Mouse (Mus musculus) hindbrain, embryonic 11.5 days (tissue): ENCODE results near the gene Borcs7. TPM values are rescaled to one million over a fixed set of nuclear protein-coding genes. Genes with fewer than 3 reads are reported as not detected.

ENCODE experiments used
- polyA plus RNA-seq: library from polyadenylated mRNA; unstranded; fragments of >200 nt; fragmentation: Nextera tagmentation; extraction: Ambion mirVana; gene quantifications from 2 replicates; pipeline ENCODE4 v1.2.1, GENCODE M21; 2014

The Borcs7 gene
- polyA plus RNA-seq, 1 experiment from 2014 or later: 14.9 TPM

Other genes with a start within 250 kb of the Borcs7 start
- 28.4 and 30.6 TPM in 2 replicates for gene Trim8, start 188.2 kb upstream of the Borcs7 start, polyA plus RNA-seq
- gene Arl3, start 116.7 kb upstream of the Borcs7 start, polyA plus RNA-seq: 145 and 160 TPM in 2 replicates
- gene Sfxn2, start 116.5 kb upstream of the Borcs7 start, polyA plus RNA-seq: 9.3 and 11.1 TPM in 2 replicates
- gene Wbp1l, start 90.8 kb upstream of the Borcs7 start, polyA plus RNA-seq: 31.5 and 33.4 TPM in 2 replicates
- gene Cyp17a1, start 16.7 kb upstream of the Borcs7 start, polyA plus RNA-seq: 0.29 TPM in 1 of 2 replicates, not detected in the other
- gene As3mt, start 17.6 kb downstream of the Borcs7 start, polyA plus RNA-seq: 30.2 and 31.6 TPM in 2 replicates
- 3.7 and 4.6 TPM in 2 replicates for gene Cnnm2, start 71.7 kb downstream of the Borcs7 start, polyA plus RNA-seq